In genomic region chr12:86422166-86422910, GRCm38 (mm10) we compare ENCODE assay signal across 8 mouse cellular contexts.
DNase-seq lines count a peak whose midpoint lies in the region; ATAC-seq and TF ChIP-seq lines count a peak whose summit lies in the region.

No protein-coding gene starts in this region.

- no peaks in the 10 kb centered on the region for H3K36me3 ChIP-seq in ES-E14 (ENCODE audit: control insufficient read depth, insufficient read depth, low read length, poor library complexity, severe bottlenecking)
- H3K36me3 ChIP-seq in heart, postnatal 0 days (replicated peaks; ENCODE audit: control insufficient read depth, insufficient read depth, low read length): no peaks in the 10 kb centered on the region
- no peaks in the 10 kb centered on the region for H3K36me3 ChIP-seq in liver, postnatal 0 days (replicated peaks; ENCODE audit: insufficient read depth, low read length)

- TF ChIP-seq CTCF in heart, postnatal 0 days (IDR thresholded peaks at IDR 0.05; ENCODE audit: low read depth): no peak
- no peak for TF ChIP-seq CTCF in liver, postnatal 0 days (IDR thresholded peaks at IDR 0.05; ENCODE audit: low read depth)

- peak; percentile 15 to 26 for DNase-seq in cerebellum, postnatal 10 days
- DNase-seq in cerebellum, adult 11 months: no peak
- DNase-seq in ES-E14 (ENCODE audit: low read depth, low spot score): no peak
- DNase-seq in heart, postnatal 0 days (ENCODE audit: low spot score): no peak
- DNase-seq in liver, postnatal 0 days: no peak
- no peak for DNase-seq in right cerebral cortex, postnatal 4 days
- DNase-seq in adrenal gland, adult 18-20 months (ENCODE audit: low spot score in 2 of 2): no peak
- DNase-seq in right cerebral cortex, adult 2 months (ENCODE audit: low spot score in 2 of 2): no peak

- peaks cover 52% of the 10 kb centered on the region; the same call in 1 of the 2 replicates for H3K27me3 ChIP-seq in heart, postnatal 0 days (ENCODE audit: control insufficient read depth, insufficient read depth, low read length)
- H3K27me3 ChIP-seq in liver, postnatal 0 days (ENCODE audit: insufficient read depth, low read length): peaks cover 74% of the 10 kb centered on the region

- TF ChIP-seq EP300 in heart, postnatal 0 days (IDR thresholded peaks at IDR 0.05; ENCODE audit: low read depth): no peak
- no peak for TF ChIP-seq EP300 in liver, postnatal 0 days (IDR thresholded peaks at IDR 0.05; ENCODE audit: low read depth)

- H3K4me1 ChIP-seq in ES-E14 (ENCODE audit: control insufficient read depth in 2 of 2, insufficient read depth in 2 of 2, low read length in 2 of 2, poor library complexity in 1 of 2): peaks cover 0 to 2% of the 10 kb centered on the region in 2 experiments; a peak in 1 of 4 replicates
- H3K4me1 ChIP-seq in heart, postnatal 0 days (ENCODE audit: control insufficient read depth, insufficient read depth): 0 out of 2 replicates have a peak, but pooled peaks cover 10% of the 10 kb centered on the region
- H3K4me1 ChIP-seq in liver, postnatal 0 days (ENCODE audit: insufficient read depth): no peaks in the 10 kb centered on the region

- no peak for ATAC-seq in heart, postnatal 0 days (ENCODE audit: insufficient read depth, low read depth)
- ATAC-seq in liver, postnatal 0 days: no peak

- in situ Hi-C loops in ES-E14 (cut with MboI; ENCODE audit: low sequenced_read_pairs in 2 of 2, unreplicated experiment in 2 of 2): no loop called here

- peak overlapping the region; percentile 92 for H3K4me2 ChIP-seq in heart, postnatal 0 days (ENCODE audit: low read depth, low read length)
- peak overlapping the region; percentile 72 for H3K4me2 ChIP-seq in liver, postnatal 0 days (ENCODE audit: low read depth, low read length)

- 2% methylated on average over 59 of the region's 59 CpGs for WGBS in heart, postnatal 0 days
- WGBS in liver, postnatal 0 days (ENCODE audit: insufficient replicate concordance): 3% methylated on average over 59 of the region's 59 CpGs

- peak overlapping the region; percentile 64 to 65 for H3K4me3 ChIP-seq in ES-E14 (ENCODE audit: insufficient read depth in 1 of 2, low read depth in 1 of 2, low read length in 2 of 2, poor library complexity in 1 of 2, severe bottlenecking in 1 of 2)
- H3K4me3 ChIP-seq in heart, postnatal 0 days (ENCODE audit: low read depth, low read length): peak overlapping the region; percentile 76
- H3K4me3 ChIP-seq in liver, postnatal 0 days (ENCODE audit: low read depth, low read length): peak overlapping the region; percentile 52

- H3K9me3 ChIP-seq in ES-E14 (ENCODE audit: control insufficient read depth, insufficient read depth, low read depth, low read length): no peaks in the 10 kb centered on the region
- no peaks in the 10 kb centered on the region for H3K9me3 ChIP-seq in heart, postnatal 0 days (replicated peaks; ENCODE audit: control insufficient read depth, low read length)
- no peaks in the 10 kb centered on the region for H3K9me3 ChIP-seq in liver, postnatal 0 days (ENCODE audit: low read length)

- H3K9ac ChIP-seq in ES-E14 (ENCODE audit: insufficient read depth, low read depth, low read length, poor library complexity, severe bottlenecking): no peak overlapping the region; the same call in 1 of the 2 replicates
- no peak overlapping the region for H3K9ac ChIP-seq in heart, postnatal 0 days (replicated peaks; ENCODE audit: low read depth, low read length)
- no peak overlapping the region for H3K9ac ChIP-seq in liver, postnatal 0 days (replicated peaks)

- H3K27ac ChIP-seq in ES-E14 (ENCODE audit: insufficient read depth, low read depth, low read length, poor library complexity, severe bottlenecking): no peak overlapping the region
- no peak overlapping the region for H3K27ac ChIP-seq in heart, postnatal 0 days (ENCODE audit: low read depth)
- H3K27ac ChIP-seq in liver, postnatal 0 days (ENCODE audit: low read depth): no peak overlapping the region

TF ChIP-seq in ES-E14, 5 proteins besides CTCF, POLR2A, EP300 and RAD21:
- no peak for TF ChIP-seq ZNF384 (IDR thresholded peaks at IDR 0.05; ENCODE audit: low read depth, low read length)
- TF ChIP-seq ZC3H11A (IDR thresholded peaks at IDR 0.05; ENCODE audit: borderline replicate concordance, low read depth, low read length): no peak
- no peak for TF ChIP-seq HCFC1 (IDR thresholded peaks at IDR 0.05; ENCODE audit: borderline replicate concordance, insufficient read depth, low read length)
- TF ChIP-seq CHD2 (IDR thresholded peaks at IDR 0.05; ENCODE audit: low read depth, low read length): no peak
- TF ChIP-seq MAFK (IDR thresholded peaks at IDR 0.05; ENCODE audit: insufficient read depth, low read depth, low read length): no peak

Comparison
In these comparisons a context has a peak if more than half of its experiments do, and no peak if none do; other contexts are left out.
1. DNase-seq: peak in cerebellum, postnatal 10 days (2 of 2); none in cerebellum, adult 11 months (single experiment), ES-E14 (single experiment), heart, postnatal 0 days (single experiment), liver, postnatal 0 days (single experiment), right cerebral cortex, postnatal 4 days (single experiment), adrenal gland, adult 18-20 months (0 of 2) and right cerebral cortex, adult 2 months (0 of 2).
2. Peak in every context shown above with its lines, with median percentiles within 50 percentile points of each other: H3K4me3 ChIP-seq.